Mouse (Mus musculus) splenic B cell, adult 2 months (primary cell): ENCODE results near the gene Nckap5.

Source experiments
- DNase-seq: peaks from one replicate; pipeline ENCODE4 v3.0.0-alpha.2; 2011; ENCODE audit warnings: low read depth, low spot score
- H3K27me3 ChIP-seq: 2 replicates; pipeline ENCODE4 v1.6.1; 2012; ENCODE audit warnings: mild to moderate bottlenecking, low read length, moderate library complexity, mixed read lengths; ENCODE audit not compliant: control insufficient read depth, poor library complexity, insufficient read depth, severe bottlenecking
- H3K36me3 ChIP-seq: 2 replicates; pipeline ENCODE4 v1.6.1; 2012; ENCODE audit warnings: mild to moderate bottlenecking, low read length, moderate library complexity, mixed read lengths; ENCODE audit not compliant: control insufficient read depth, poor library complexity, insufficient read depth, severe bottlenecking

Nckap5 gene

GRCm38 (mm10) chr1:125911901-125912445, 918.6 kb downstream of the Nckap5 start:
- H3K27me3 ChIP-seq, result no peaks in the 10 kb centered on the region
- H3K36me3 ChIP-seq, result no peaks in the 10 kb centered on the region
- no peak for DNase-seq

DNA sequence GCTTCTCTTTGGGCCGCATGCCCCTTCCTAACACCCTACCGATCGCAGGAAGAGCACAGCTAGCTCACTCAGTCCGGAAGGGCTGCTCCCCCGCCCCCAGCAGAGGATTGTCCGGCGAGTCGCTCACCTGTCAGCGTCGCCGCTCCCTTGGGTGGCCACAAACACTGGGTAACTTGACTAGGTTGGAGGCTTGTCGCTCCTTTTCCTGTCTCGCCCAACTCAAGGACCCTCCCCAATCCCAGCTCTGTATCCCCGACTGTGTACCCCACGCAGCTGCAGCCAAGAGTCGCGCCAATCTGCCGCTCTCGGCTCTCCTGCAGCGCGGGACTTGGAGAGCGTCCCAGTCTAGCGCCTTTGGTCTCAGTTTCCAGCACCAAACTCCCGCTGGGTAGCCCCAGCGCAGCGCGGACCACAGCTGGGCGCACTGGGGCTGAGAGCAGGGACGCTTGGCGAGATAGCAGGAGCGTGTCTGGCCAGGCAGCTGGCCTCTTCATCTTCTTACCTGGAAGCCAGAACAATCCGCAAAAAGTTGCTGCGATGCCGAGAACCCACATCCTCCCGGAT, 919.2 kb downstream of the Nckap5 start:
- no peak for DNase-seq
- H3K36me3 ChIP-seq, result no peaks in the 10 kb centered on the region

DNA sequence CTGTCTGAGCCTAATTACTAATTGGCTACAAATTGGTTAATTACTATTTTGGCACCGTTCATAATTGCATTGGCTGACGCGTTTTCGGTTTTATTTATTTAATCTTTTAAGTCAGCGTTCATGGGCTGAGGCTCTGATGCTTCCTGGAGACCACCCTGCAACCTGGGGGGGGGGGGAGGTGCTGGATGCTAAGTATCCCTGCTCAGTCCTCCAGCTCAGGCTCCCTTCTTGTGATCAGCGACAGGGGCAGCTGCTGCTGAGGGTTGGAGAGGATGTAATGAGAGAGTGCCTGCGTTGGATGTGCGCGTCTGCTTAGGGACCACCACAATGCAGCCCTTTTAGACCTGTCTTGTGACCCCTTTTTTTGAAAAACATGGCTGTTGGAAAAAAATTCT, 919.7 kb downstream of the Nckap5 start:
- Histone ChIP-seq H3K36me3 (no peaks in the 10 kb centered on the region), H3K27me3 (no peaks in the 10 kb centered on the region)
- no peak for DNase-seq

More for the DNA sequence above, 919.2 kb downstream of the Nckap5 start:
- no peaks in the 10 kb centered on the region for H3K27me3 ChIP-seq

GRCm38 (mm10) chr1:125910211-125910870, 920.3 kb downstream of the Nckap5 start:
- H3K36me3 ChIP-seq, result no peaks in the 10 kb centered on the region
- H3K27me3 ChIP-seq, result no peaks in the 10 kb centered on the region
- no peak for DNase-seq

DNA sequence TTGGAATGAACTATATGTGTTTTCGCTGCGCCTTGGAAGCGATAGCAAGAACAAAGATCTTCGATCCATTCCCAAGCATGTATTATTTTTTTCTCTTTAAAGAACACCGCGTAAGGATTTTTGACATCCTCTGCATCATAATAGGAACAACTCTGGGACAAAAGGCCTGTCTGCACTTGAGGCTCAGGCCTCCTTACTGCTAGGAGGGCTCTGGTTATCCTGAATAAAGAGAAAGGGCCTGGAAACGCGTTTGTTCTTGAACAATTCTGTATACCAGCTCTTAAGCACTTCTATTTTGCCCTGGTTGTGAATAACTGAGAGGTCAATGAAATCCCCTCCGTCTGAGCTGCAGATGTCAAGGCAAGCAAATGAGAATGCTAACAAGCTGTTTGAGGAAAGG, 937.4 kb downstream of the Nckap5 start:
- H3K27me3 ChIP-seq, result no peaks in the 10 kb centered on the region
- H3K36me3 ChIP-seq, result no peaks in the 10 kb centered on the region
- DNase-seq, result no peak

DNA sequence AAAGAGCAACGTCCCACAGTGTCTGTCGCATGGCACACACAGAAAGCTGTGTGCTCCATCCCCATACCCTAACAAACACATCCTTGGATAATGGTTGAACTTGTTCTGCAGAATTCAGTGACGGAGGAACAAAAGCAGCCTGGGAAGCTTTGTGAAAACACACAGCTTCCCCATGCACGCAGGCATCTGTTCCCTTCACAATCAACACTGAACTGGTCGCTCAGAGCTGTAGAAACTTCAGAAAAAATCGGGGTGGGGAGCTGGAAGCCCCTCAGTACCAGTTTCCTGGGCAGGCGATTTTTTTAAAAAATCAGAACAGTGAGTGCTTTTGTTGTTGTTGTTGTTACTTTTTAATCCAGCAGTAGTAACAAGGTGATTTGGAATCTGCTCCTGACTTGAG, 960.5 kb downstream of the Nckap5 start:
- Histone ChIP-seq H3K36me3 (no peaks in the 10 kb centered on the region), H3K27me3 (no peaks in the 10 kb centered on the region)
- DNase-seq, result no peak
